Mouse (Mus musculus): ENCODE data around the gene Dhx16. TPM values are rescaled to one million over a fixed set of nuclear protein-coding genes. Genes with fewer than 3 reads are reported as not detected.

Dhx16 gene
- polyA plus RNA-seq, 1 experiment from 2014 or later, result 51.3 TPM

- H3K27ac ChIP-seq (ENCODE audit: low read depth, low read length), result no peak overlapping the region
- peaks cover 37% of the 10 kb centered on the region for H3K4me1 ChIP-seq (ENCODE audit: control insufficient read depth, insufficient read depth, low read length)
- H3K36me3 ChIP-seq (ENCODE audit: control insufficient read depth, insufficient read depth, low read length), result peaks cover 12% of the 10 kb centered on the region
- H3K4me2 ChIP-seq (ENCODE audit: low read depth), result peak overlapping the region; percentile 86
- H3K4me3 ChIP-seq (ENCODE audit: low read depth, low read length), result 0 out of 2 replicates have a peak overlapping the region, but pooled peaks have one; percentile 6
- no peaks in the 10 kb centered on the region for H3K27me3 ChIP-seq (ENCODE audit: control insufficient read depth, insufficient read depth, low read length)
- ATAC-seq (ENCODE audit: insufficient read depth, low FRiP score, low TSS enrichment), result no peak
- H3K9me3 ChIP-seq (ENCODE audit: control insufficient read depth, low read length), result no peaks in the 10 kb centered on the region
- no peak for DNase-seq (ENCODE audit: low spot score)
- WGBS, result 86% methylated on average over 8 of the region's 8 CpGs
- no peak overlapping the region for H3K9ac ChIP-seq (ENCODE audit: low read length)
These were observed 8.5 kb upstream of the Dhx16 start for GRCm38 (mm10) chr17:35870884-35871696.

- Histone ChIP-seq H3K9ac (ENCODE audit: low read length) (no peak overlapping the region), H3K36me3 (ENCODE audit: control insufficient read depth, insufficient read depth, low read length) (peaks cover 17% of the 10 kb centered on the region), H3K9me3 (ENCODE audit: control insufficient read depth, low read length) (no peaks in the 10 kb centered on the region), H3K27ac (ENCODE audit: low read depth, low read length) (no peak overlapping the region), H3K27me3 (ENCODE audit: control insufficient read depth, insufficient read depth, low read length) (no peaks in the 10 kb centered on the region), H3K4me2 (ENCODE audit: low read depth) (peak overlapping the region; percentile 22; the same call in 1 of the 2 replicates), H3K4me1 (ENCODE audit: control insufficient read depth, insufficient read depth, low read length) (peaks cover 18% of the 10 kb centered on the region), H3K4me3 (ENCODE audit: low read depth, low read length) (no peak overlapping the region)
- ATAC-seq (ENCODE audit: insufficient read depth, low FRiP score, low TSS enrichment) (no peak), DNase-seq (ENCODE audit: low spot score) (peak; percentile 88)
- WGBS, result 31% methylated on average over 21 of the region's 21 CpGs
These were observed 5.7 kb upstream of the Dhx16 start for GRCm38 (mm10) chr17:35873774-35874519.

GRCm38 (mm10) chr17:35874721-35875120 lies 4.9 kb upstream of the Dhx16 start:
- H3K4me2 ChIP-seq (ENCODE audit: low read depth), result no peak overlapping the region
- ATAC-seq (ENCODE audit: insufficient read depth, low FRiP score, low TSS enrichment) (no peak), DNase-seq (ENCODE audit: low spot score) (no peak)
- H3K27me3 ChIP-seq (ENCODE audit: control insufficient read depth, insufficient read depth, low read length), result no peaks in the 10 kb centered on the region
- H3K27ac ChIP-seq (ENCODE audit: low read depth, low read length), result no peak overlapping the region
- H3K9ac ChIP-seq (ENCODE audit: low read length), result no peak overlapping the region
- no peak overlapping the region for H3K4me3 ChIP-seq (ENCODE audit: low read depth, low read length)
- H3K4me1 ChIP-seq (ENCODE audit: control insufficient read depth, insufficient read depth, low read length), result peaks cover 12% of the 10 kb centered on the region; the same call in 1 of the 2 replicates
- H3K9me3 ChIP-seq (ENCODE audit: control insufficient read depth, low read length), result no peaks in the 10 kb centered on the region
- 88% methylated on average over 6 of the region's 6 CpGs for WGBS
- H3K36me3 ChIP-seq (ENCODE audit: control insufficient read depth, insufficient read depth, low read length), result peaks cover 17% of the 10 kb centered on the region

- Histone ChIP-seq H3K4me3 (ENCODE audit: low read depth, low read length) (no peak overlapping the region), H3K9me3 (ENCODE audit: control insufficient read depth, low read length) (no peaks in the 10 kb centered on the region), H3K27me3 (ENCODE audit: control insufficient read depth, insufficient read depth, low read length) (no peaks in the 10 kb centered on the region), H3K27ac (ENCODE audit: low read depth, low read length) (no peak overlapping the region), H3K9ac (ENCODE audit: low read length) (no peak overlapping the region), H3K4me2 (ENCODE audit: low read depth) (no peak overlapping the region), H3K36me3 (ENCODE audit: control insufficient read depth, insufficient read depth, low read length) (peaks cover 22% of the 10 kb centered on the region), H3K4me1 (ENCODE audit: control insufficient read depth, insufficient read depth, low read length) (peaks cover 5% of the 10 kb centered on the region)
- ATAC-seq (ENCODE audit: insufficient read depth, low FRiP score, low TSS enrichment) (no peak), DNase-seq (ENCODE audit: low spot score) (no peak)
- 88% methylated on average over 17 of the region's 17 CpGs for WGBS
These were observed 3.3 kb downstream of the Dhx16 start for GRCm38 (mm10) chr17:35882924-35883323.

GRCm38 (mm10) chr17:35883777-35884176 lies 4.2 kb downstream of the Dhx16 start:
- 94% methylated on average over 14 of the region's 14 CpGs for WGBS
- Histone ChIP-seq H3K9me3 (ENCODE audit: control insufficient read depth, low read length) (no peaks in the 10 kb centered on the region), H3K9ac (ENCODE audit: low read length) (no peak overlapping the region), H3K4me2 (ENCODE audit: low read depth) (no peak overlapping the region), H3K27me3 (ENCODE audit: control insufficient read depth, insufficient read depth, low read length) (no peaks in the 10 kb centered on the region), H3K36me3 (ENCODE audit: control insufficient read depth, insufficient read depth, low read length) (peaks cover 27% of the 10 kb centered on the region), H3K4me1 (ENCODE audit: control insufficient read depth, insufficient read depth, low read length) (peaks cover 5% of the 10 kb centered on the region), H3K27ac (ENCODE audit: low read depth, low read length) (no peak overlapping the region), H3K4me3 (ENCODE audit: low read depth, low read length) (no peak overlapping the region)
- ATAC-seq (ENCODE audit: insufficient read depth, low FRiP score, low TSS enrichment) (no peak), DNase-seq (ENCODE audit: low spot score) (no peak)

- Histone ChIP-seq H3K36me3 (ENCODE audit: control insufficient read depth, insufficient read depth, low read length) (peaks cover 28% of the 10 kb centered on the region), H3K27me3 (ENCODE audit: control insufficient read depth, insufficient read depth, low read length) (no peaks in the 10 kb centered on the region), H3K4me1 (ENCODE audit: control insufficient read depth, insufficient read depth, low read length) (no peaks in the 10 kb centered on the region), H3K4me2 (ENCODE audit: low read depth) (no peak overlapping the region), H3K4me3 (ENCODE audit: low read depth, low read length) (no peak overlapping the region), H3K9ac (ENCODE audit: low read length) (no peak overlapping the region), H3K9me3 (ENCODE audit: control insufficient read depth, low read length) (no peaks in the 10 kb centered on the region), H3K27ac (ENCODE audit: low read depth, low read length) (no peak overlapping the region)
- 88% methylated on average over 11 of the region's 17 CpGs for WGBS
- DNase-seq (ENCODE audit: low spot score) (no peak), ATAC-seq (ENCODE audit: insufficient read depth, low FRiP score, low TSS enrichment) (no peak)
These were observed 8.1 kb downstream of the Dhx16 start for GRCm38 (mm10) chr17:35887725-35888124.

- ATAC-seq (ENCODE audit: insufficient read depth, low FRiP score, low TSS enrichment) (peak; percentile 91), DNase-seq (ENCODE audit: low spot score) (peak; percentile 96)
- peak within 1 kb of the TSS; percentile 83 for H3K27ac ChIP-seq (ENCODE audit: low read depth, low read length)
- peaks cover 9% of the 10 kb centered on the region for H3K36me3 ChIP-seq (ENCODE audit: control insufficient read depth, insufficient read depth, low read length)
- H3K27me3 ChIP-seq (ENCODE audit: control insufficient read depth, insufficient read depth, low read length), result no peaks in the 10 kb centered on the region
- H3K4me3 ChIP-seq (ENCODE audit: low read depth, low read length), result peak within 1 kb of the TSS; percentile 74
- peak within 1 kb of the TSS; percentile 87 for H3K9ac ChIP-seq (ENCODE audit: low read length)
- peak within 1 kb of the TSS; percentile 100 for H3K4me2 ChIP-seq (ENCODE audit: low read depth)
- peaks cover 9% of the 10 kb centered on the region for H3K4me1 ChIP-seq (ENCODE audit: control insufficient read depth, insufficient read depth, low read length)
- WGBS, result under 1% methylated on average over 61 of the region's 86 CpGs
- no peaks in the 10 kb centered on the region for H3K9me3 ChIP-seq (ENCODE audit: control insufficient read depth, low read length)
These were observed 17.4 kb downstream of the Dhx16 start, which contains the start of gene 2310061I04Rik for GRCm38 (mm10) chr17:35896781-35897643. Gene 2310061I04Rik, minus strand, starts transcription at chr17:35897431.

Measured in neural tube, embryonic 11.5 days (tissue).